Mouse (Mus musculus) spleen, embryonic (tissue): ENCODE measurements at regions not wholly inside any gene's neighbourhood (a gene's known extent, or its start where the extent isn't known, plus 50 kb on each side); places are given as distances from the start of the nearest gene placed in this dataset.

Experiments used
- CTCF ChIA-PET: fragments of 350-600 bp; sonication (Branson Sonifier 250); formaldehyde crosslinking; loops from one replicate; lab custom pipeline; 2022; lab: Charles Lee

DNA sequence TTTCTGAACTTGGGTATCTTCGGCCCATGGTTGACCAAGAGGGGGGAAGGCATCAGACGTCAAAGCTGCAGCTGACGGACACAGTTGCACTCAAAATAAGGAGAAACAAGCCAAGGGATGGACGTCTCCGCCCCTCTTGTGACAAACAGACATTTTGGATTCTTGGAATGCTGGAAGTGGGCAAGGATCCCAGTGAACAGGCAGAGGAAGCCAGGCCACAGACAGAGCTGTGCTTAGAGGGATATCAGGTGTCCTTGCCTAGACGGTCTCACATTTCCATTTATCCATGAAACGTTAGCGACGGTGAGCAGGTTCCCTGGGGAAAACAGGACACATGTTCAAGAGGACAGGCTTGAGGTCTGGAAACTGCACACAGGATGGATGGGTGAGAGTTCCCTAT lies 191.2 kb downstream of the Hs3st3b1 start:
- CTCF ChIA-PET, result no interaction called here

GRCm38 (mm10) chr11:63753260-63753659 lies 168.8 kb downstream of the Hs3st3b1 start:
- CTCF ChIA-PET, result no interaction called here

GRCm38 (mm10) chr11:63754826-63755225 lies 167.3 kb downstream of the Hs3st3b1 start:
- CTCF ChIA-PET, result no interaction called here

DNA sequence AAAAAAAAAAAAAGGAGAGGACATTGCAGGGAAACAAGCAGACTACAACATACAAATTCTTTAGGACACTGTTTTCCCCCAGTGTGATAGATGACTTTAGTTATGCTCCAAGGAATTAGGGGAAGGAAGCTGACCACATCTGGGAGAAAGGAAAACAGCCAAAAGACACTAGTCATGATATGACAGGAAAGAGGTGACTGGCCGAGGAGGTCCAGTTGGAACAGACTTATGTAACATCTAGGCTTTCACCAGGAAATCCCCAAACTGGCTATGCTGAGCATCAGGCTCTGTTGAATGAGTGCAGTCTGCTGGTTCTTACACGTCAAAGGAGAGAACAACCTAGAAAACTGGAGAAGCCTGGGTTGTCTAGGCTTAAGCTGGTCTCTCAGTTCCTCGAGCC lies 163.8 kb downstream of the Hs3st3b1 start:
- CTCF ChIA-PET, result no interaction called here

GRCm38 (mm10) chr11:63761561-63761960 lies 160.5 kb downstream of the Hs3st3b1 start:
- CTCF ChIA-PET, result no interaction called here

DNA sequence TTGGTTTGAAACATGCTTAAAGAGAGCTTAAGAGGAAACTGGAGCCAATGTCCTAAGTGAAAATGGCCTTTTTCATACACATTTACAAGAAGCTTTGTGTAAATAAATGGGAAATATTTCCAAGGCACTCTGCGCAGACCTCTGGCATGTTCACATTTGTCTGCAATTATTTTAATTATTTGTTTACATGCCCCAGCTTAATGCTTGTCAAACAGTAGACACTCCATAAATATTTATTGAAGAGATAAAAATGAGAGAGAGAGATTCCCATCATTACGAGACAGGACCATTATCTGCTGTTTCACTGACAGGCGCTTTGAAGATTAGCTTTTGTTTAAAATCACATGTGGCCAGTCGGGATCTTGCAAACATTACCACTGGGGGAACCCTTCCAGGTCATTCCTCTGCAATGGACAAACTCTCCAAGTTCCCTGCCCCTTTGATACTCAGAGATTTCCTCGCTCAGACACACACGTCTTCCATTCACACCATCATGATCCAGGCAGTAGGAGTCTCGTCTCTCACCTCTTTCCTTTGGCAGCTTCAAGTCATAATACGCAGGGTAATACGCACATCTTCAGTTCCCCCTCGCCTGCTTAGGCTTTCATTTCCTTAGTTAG lies 154.3 kb downstream of the Hs3st3b1 start:
- CTCF ChIA-PET, result no interaction called here

GRCm38 (mm10) chr11:63769738-63770137 lies 152.4 kb downstream of the Hs3st3b1 start:
- CTCF ChIA-PET, result no interaction called here

GRCm38 (mm10) chr11:63775382-63775781 lies 146.7 kb downstream of the Hs3st3b1 start:
- CTCF ChIA-PET, result no interaction called here

- CTCF ChIA-PET, result no interaction called here
Measured at GRCm38 (mm10) chr11:63779371-63779770, 142.7 kb downstream of the Hs3st3b1 start.

DNA sequence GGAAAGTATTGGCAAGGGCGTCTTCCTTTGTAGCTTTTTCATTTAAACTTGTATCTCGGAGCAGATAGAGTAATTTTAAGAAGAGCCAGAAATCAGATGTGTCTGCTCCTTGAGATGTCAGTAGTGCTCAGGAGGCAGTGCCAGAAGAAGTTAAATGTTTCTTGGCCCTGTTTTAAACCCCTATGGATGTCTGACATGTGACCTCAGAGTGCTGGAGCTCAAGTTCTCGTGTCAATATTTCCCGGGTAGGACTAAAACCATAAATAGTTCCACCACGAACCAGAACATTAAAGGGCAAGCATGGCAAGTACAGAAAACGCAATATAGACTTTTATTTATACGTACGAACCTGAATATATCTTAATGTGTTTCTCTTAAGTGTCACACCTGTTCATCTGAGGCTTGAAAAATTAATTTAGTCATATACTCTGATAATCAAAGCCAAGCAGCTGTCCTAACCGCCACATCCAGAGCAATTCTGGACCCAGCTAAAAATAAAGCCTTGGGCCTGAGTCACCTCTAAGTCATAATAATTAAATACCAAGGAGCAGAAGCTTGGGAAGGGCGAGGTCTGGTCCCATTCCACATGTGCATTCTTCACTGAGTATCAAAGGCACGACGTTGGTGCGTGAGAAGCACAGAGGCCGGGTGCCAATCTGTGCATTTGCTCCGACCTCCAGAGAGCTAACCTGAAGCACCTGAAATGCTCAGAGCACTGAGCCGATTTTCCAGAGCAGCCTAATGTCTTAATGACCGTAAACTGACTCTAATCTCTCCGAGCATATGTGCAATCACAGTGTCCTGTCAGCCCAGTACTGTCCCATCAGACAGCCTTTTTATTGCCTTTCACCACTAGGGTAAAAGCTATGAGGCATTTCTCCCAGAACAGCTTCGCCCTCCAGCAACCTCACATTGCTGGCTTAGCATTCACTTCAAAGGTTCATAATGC lies 139.8 kb downstream of the Hs3st3b1 start:
- CTCF ChIA-PET, result no interaction called here

GRCm38 (mm10) chr11:63785281-63785886 lies 136.7 kb downstream of the Hs3st3b1 start:
- CTCF ChIA-PET, result no interaction called here

GRCm38 (mm10) chr11:63785965-63786364 lies 136.1 kb downstream of the Hs3st3b1 start:
- CTCF ChIA-PET, result no interaction called here

DNA sequence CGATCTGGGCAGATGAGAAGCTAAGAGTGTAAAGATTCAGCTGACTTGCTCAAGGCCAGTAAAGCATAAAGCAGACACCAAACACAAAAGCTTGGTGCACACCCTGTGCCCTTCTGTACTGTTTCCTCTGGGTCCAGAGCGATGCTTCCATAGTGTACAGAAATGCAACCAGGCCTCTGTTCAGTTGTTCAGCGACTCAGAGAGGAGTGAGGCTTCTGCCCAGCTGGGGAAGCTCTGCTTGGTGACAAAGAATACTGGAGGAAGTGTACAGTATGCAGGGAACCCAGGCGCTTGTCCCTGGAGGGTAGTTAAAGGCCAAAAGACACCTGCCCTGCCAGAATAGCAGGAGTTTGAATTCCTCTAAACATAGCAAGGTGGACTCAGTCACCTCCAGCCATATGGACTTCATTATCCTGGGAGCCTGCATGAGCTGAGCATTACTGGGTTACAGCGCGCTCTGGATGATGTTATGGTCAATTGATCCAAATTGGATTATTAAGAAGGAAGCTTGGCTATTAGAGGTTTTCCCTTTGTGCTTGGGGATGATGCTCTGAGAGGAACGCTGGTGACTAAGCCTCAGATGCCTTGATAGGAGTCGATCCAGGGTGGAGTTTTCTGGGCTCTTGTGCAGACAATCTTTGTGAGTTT lies 132.5 kb downstream of the Hs3st3b1 start:
- CTCF ChIA-PET, result no interaction called here

DNA sequence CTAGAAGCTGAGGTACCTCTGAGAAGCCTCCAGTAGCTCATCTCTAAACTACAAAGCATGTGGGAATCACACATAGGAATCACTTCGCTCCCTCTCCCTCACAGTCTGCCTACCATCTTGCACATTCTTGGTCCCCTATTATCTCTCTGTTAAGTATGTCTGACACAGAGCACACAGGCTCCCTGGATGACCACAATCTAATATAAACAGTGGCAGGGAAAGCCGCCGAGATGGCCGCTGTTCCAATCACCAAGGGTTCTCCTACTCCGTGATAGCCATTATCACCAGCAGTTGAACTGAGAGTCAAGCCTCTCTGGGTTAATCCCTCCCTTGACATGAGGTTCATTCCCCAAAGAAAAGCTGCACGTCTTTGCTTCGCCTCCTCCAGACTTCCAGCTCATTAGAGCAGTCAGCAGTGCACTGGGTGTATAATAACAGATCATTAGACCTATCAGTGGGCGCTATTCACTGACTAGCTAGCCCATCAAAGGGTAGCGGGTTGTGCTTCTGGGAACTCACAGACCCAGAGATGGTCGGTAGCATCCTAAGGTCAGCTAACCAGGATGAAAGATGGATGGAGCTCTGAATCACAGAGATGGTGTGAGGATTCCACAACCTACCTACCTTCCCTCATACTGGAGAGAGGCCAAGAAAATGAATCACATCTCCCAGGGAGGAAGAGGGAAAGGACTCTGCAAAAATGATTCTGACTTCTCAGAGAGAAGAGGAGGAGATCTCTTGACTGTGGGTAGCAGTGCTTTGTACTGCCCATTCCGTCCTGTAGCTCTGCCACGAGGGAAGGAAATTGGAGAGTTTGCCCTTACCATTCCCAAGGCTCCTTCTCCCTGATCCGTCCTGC lies 130.9 kb downstream of the Hs3st3b1 start:
- CTCF ChIA-PET, result no interaction called here

- CTCF ChIA-PET, result no interaction called here
Measured at GRCm38 (mm10) chr11:63793732-63794503, 128.2 kb downstream of the Hs3st3b1 start.

DNA sequence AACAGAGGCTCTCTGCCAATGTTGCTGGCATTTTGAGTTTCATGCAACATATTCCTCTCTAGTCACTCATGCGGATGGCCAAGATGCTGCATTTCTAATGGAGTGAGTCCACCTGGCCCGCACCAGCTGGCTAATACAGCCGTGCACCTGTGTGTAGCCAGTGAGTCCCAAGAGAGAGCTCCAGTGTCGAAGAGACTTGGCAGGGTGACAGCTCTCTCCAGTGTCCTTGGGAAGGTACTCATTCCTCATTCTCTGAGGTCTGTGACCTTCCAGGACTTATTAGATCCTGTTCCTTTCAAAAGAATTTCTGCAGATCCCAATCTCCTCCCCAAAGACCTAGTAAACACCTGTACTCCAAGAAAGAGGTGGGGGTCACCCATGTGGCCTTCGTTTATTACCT lies 109.9 kb downstream of the Hs3st3b1 start:
- CTCF ChIA-PET, result no interaction called here

DNA sequence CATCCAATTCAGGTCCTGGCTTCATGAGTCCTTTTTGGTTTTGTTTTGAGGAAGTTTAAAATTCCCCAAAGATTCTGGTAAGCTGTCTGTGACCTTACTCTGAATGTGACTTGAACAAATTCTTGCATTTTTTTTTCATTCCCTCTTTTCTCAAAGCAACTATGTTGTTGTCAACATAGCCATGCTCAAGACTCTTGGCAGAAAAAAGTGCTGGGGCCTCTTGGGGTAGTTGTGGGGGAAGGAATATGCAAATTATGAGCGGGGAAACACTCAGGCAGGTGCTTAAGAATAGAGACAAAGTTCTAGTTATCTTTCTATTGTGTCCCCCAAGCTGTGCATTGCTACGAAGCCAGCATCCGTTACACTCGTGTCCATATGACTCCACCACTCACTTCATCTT lies 99.2 kb downstream of the Hs3st3b1 start:
- CTCF ChIA-PET, result no interaction called here

DNA sequence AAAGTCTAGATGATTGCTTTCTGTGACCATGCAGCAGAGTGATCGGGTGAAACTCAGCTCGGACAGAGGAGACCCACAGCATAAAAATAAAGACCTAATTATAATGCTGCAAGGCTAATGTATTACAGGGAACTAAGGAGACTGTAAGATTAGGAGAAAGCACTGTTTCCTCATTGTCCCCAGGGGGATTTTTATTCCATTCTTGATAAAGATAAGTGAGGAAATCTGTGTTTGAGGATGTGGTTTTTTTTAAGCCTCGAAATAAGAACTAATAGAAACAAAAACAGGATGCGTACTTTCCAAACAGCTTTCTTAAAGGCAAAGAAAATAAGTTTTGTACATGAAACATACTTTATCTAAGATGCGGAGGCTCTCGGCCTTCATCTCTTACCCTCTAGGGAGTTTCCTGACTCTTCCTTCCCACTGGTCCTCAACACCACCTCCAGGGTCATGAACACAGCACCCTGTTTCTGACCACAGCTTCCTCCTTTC lies 94.8 kb downstream of the Hs3st3b1 start:
- CTCF ChIA-PET, result no interaction called here

GRCm38 (mm10) chr11:63833480-63833879 lies 88.6 kb downstream of the Hs3st3b1 start:
- CTCF ChIA-PET, result no interaction called here

GRCm38 (mm10) chr11:63834140-63834539 lies 88.0 kb downstream of the Hs3st3b1 start:
- CTCF ChIA-PET, result no interaction called here
